Mouse (Mus musculus): ENCODE measurements around the gene Arhgap21. TPM values are rescaled to one million over a fixed set of nuclear protein-coding genes. Genes with fewer than 3 reads are reported as not detected.

The Arhgap21 gene
- polyA plus RNA-seq, 1 experiment from 2014 or later: 56.9 TPM

GRCm38 (mm10) chr2:20952716-20953115 lies 16.0 kb downstream of the Arhgap21 start:
- DNase-seq (ENCODE audit: low spot score, missing footprints) (no peak), ATAC-seq (ENCODE audit: low FRiP score) (no peak)
- no peak overlapping the region for H3K4me3 ChIP-seq (ENCODE audit: low read depth, low read length)
- H3K4me2 ChIP-seq: no peak overlapping the region
- 77% methylated on average over 4 of the region's 4 CpGs for WGBS
- peaks cover 15% of the 10 kb centered on the region for H3K4me1 ChIP-seq (ENCODE audit: control insufficient read depth, insufficient read depth, low read length)
- H3K9me3 ChIP-seq (ENCODE audit: control insufficient read depth, low read length): no peaks in the 10 kb centered on the region
- no peak overlapping the region for H3K9ac ChIP-seq (ENCODE audit: low read length)
- H3K36me3 ChIP-seq (ENCODE audit: control insufficient read depth, insufficient read depth, low read length): no peaks in the 10 kb centered on the region
- no peaks in the 10 kb centered on the region for H3K27me3 ChIP-seq (ENCODE audit: control insufficient read depth, insufficient read depth, low read length)
- no peak overlapping the region for H3K27ac ChIP-seq (ENCODE audit: low read depth, low read length)

- WGBS: 94% methylated on average over 3 of the region's 3 CpGs
- H3K4me3 ChIP-seq (ENCODE audit: low read depth, low read length): no peak overlapping the region
- ATAC-seq (ENCODE audit: low FRiP score) (no peak), DNase-seq (ENCODE audit: low spot score, missing footprints) (no peak)
- H3K4me1 ChIP-seq (ENCODE audit: control insufficient read depth, insufficient read depth, low read length): peaks cover 9% of the 10 kb centered on the region
- no peak overlapping the region for H3K9ac ChIP-seq (ENCODE audit: low read length)
- H3K9me3 ChIP-seq (ENCODE audit: control insufficient read depth, low read length): no peaks in the 10 kb centered on the region
- no peak overlapping the region for H3K27ac ChIP-seq (ENCODE audit: low read depth, low read length)
- H3K4me2 ChIP-seq: no peak overlapping the region
- H3K36me3 ChIP-seq (ENCODE audit: control insufficient read depth, insufficient read depth, low read length): no peaks in the 10 kb centered on the region
- H3K27me3 ChIP-seq (ENCODE audit: control insufficient read depth, insufficient read depth, low read length): no peaks in the 10 kb centered on the region
These were observed 19.5 kb downstream of the Arhgap21 start for GRCm38 (mm10) chr2:20949168-20949567.

- Histone ChIP-seq H3K9me3 (ENCODE audit: control insufficient read depth, low read length) (no peaks in the 10 kb centered on the region), H3K4me3 (ENCODE audit: low read depth, low read length) (no peak overlapping the region), H3K4me2 (no peak overlapping the region), H3K27me3 (ENCODE audit: control insufficient read depth, insufficient read depth, low read length) (no peaks in the 10 kb centered on the region), H3K27ac (ENCODE audit: low read depth, low read length) (no peak overlapping the region), H3K9ac (ENCODE audit: low read length) (no peak overlapping the region), H3K36me3 (ENCODE audit: control insufficient read depth, insufficient read depth, low read length) (no peaks in the 10 kb centered on the region), H3K4me1 (ENCODE audit: control insufficient read depth, insufficient read depth, low read length) (peaks cover 23% of the 10 kb centered on the region)
- WGBS: 74% methylated on average over 1 of the region's 1 CpGs
- DNase-seq (ENCODE audit: low spot score, missing footprints) (no peak), ATAC-seq (ENCODE audit: low FRiP score) (no peak)
These were observed 21.6 kb downstream of the Arhgap21 start for GRCm38 (mm10) chr2:20947036-20947435.

GRCm38 (mm10) chr2:20945596-20945995 lies 23.1 kb downstream of the Arhgap21 start:
- no peak for DNase-seq (ENCODE audit: low spot score, missing footprints)
- H3K36me3 ChIP-seq (ENCODE audit: control insufficient read depth, insufficient read depth, low read length): no peaks in the 10 kb centered on the region
- ATAC-seq (ENCODE audit: low FRiP score): no peak
- H3K4me3 ChIP-seq (ENCODE audit: low read depth, low read length): no peak overlapping the region
- H3K9me3 ChIP-seq (ENCODE audit: control insufficient read depth, low read length): no peaks in the 10 kb centered on the region
- 87% methylated on average over 5 of the region's 5 CpGs for WGBS
- no peak overlapping the region for H3K27ac ChIP-seq (ENCODE audit: low read depth, low read length)
- H3K9ac ChIP-seq (ENCODE audit: low read length): no peak overlapping the region
- no peaks in the 10 kb centered on the region for H3K27me3 ChIP-seq (ENCODE audit: control insufficient read depth, insufficient read depth, low read length)
- H3K4me1 ChIP-seq (ENCODE audit: control insufficient read depth, insufficient read depth, low read length): peaks cover 23% of the 10 kb centered on the region
- H3K4me2 ChIP-seq: no peak overlapping the region

GRCm38 (mm10) chr2:20943730-20944454 lies 24.8 kb downstream of the Arhgap21 start:
- WGBS: 21% methylated on average over 7 of the region's 7 CpGs
- no peak overlapping the region for H3K4me3 ChIP-seq (ENCODE audit: low read depth, low read length)
- H3K9ac ChIP-seq (ENCODE audit: low read length): no peak overlapping the region
- no peaks in the 10 kb centered on the region for H3K9me3 ChIP-seq (ENCODE audit: control insufficient read depth, low read length)
- H3K27ac ChIP-seq (ENCODE audit: low read depth, low read length): peak overlapping the region; percentile 25; the same call in 1 of the 2 replicates
- H3K4me1 ChIP-seq (ENCODE audit: control insufficient read depth, insufficient read depth, low read length): peaks cover 27% of the 10 kb centered on the region
- no peak overlapping the region for H3K4me2 ChIP-seq
- ATAC-seq (ENCODE audit: low FRiP score): peak; percentile 77
- no peak for DNase-seq (ENCODE audit: low spot score, missing footprints)
- no peaks in the 10 kb centered on the region for H3K36me3 ChIP-seq (ENCODE audit: control insufficient read depth, insufficient read depth, low read length)
- H3K27me3 ChIP-seq (ENCODE audit: control insufficient read depth, insufficient read depth, low read length): no peaks in the 10 kb centered on the region

- peaks cover 27% of the 10 kb centered on the region for H3K4me1 ChIP-seq (ENCODE audit: control insufficient read depth, insufficient read depth, low read length)
- 11% methylated on average over 5 of the region's 5 CpGs for whole genome bisulfite sequencing
- ATAC-seq (ENCODE audit: low FRiP score): peak; percentile 75
- H3K4me3 ChIP-seq (ENCODE audit: low read depth, low read length): no peak overlapping the region
- H3K27me3 ChIP-seq (ENCODE audit: control insufficient read depth, insufficient read depth, low read length): no peaks in the 10 kb centered on the region
- no peak overlapping the region for H3K9ac ChIP-seq (ENCODE audit: low read length)
- no peak overlapping the region for H3K4me2 ChIP-seq
- DNase-seq (ENCODE audit: low spot score, missing footprints): no peak
- H3K9me3 ChIP-seq (ENCODE audit: control insufficient read depth, low read length): no peaks in the 10 kb centered on the region
- H3K36me3 ChIP-seq (ENCODE audit: control insufficient read depth, insufficient read depth, low read length): no peaks in the 10 kb centered on the region
- H3K27ac ChIP-seq (ENCODE audit: low read depth, low read length): no peak overlapping the region; the same call in 1 of the 2 replicates
These were observed 25.5 kb downstream of the Arhgap21 start for GRCm38 (mm10) chr2:20943222-20943621.

GRCm38 (mm10) chr2:20942434-20943198 lies 26.1 kb downstream of the Arhgap21 start:
- DNase-seq (ENCODE audit: low spot score, missing footprints) (no peak), ATAC-seq (ENCODE audit: low FRiP score) (no peak)
- H3K9ac ChIP-seq (ENCODE audit: low read length): no peak overlapping the region
- H3K27me3 ChIP-seq (ENCODE audit: control insufficient read depth, insufficient read depth, low read length): no peaks in the 10 kb centered on the region
- no peak overlapping the region for H3K4me2 ChIP-seq
- H3K4me1 ChIP-seq (ENCODE audit: control insufficient read depth, insufficient read depth, low read length): peaks cover 27% of the 10 kb centered on the region
- 74% methylated on average over 10 of the region's 10 CpGs for WGBS
- no peaks in the 10 kb centered on the region for H3K36me3 ChIP-seq (ENCODE audit: control insufficient read depth, insufficient read depth, low read length)
- H3K4me3 ChIP-seq (ENCODE audit: low read depth, low read length): no peak overlapping the region
- no peaks in the 10 kb centered on the region for H3K9me3 ChIP-seq (ENCODE audit: control insufficient read depth, low read length)
- H3K27ac ChIP-seq (ENCODE audit: low read depth, low read length): no peak overlapping the region

- Histone ChIP-seq H3K4me1 (ENCODE audit: control insufficient read depth, insufficient read depth, low read length) (peaks cover 27% of the 10 kb centered on the region), H3K4me2 (no peak overlapping the region), H3K4me3 (ENCODE audit: low read depth, low read length) (no peak overlapping the region), H3K9me3 (ENCODE audit: control insufficient read depth, low read length) (no peaks in the 10 kb centered on the region), H3K36me3 (ENCODE audit: control insufficient read depth, insufficient read depth, low read length) (no peaks in the 10 kb centered on the region), H3K27me3 (ENCODE audit: control insufficient read depth, insufficient read depth, low read length) (no peaks in the 10 kb centered on the region), H3K27ac (ENCODE audit: low read depth, low read length) (no peak overlapping the region), H3K9ac (ENCODE audit: low read length) (no peak overlapping the region)
- DNase-seq (ENCODE audit: low spot score, missing footprints) (no peak), ATAC-seq (ENCODE audit: low FRiP score) (no peak)
These were observed 27.6 kb downstream of the Arhgap21 start for GRCm38 (mm10) chr2:20941105-20941504.

- Histone ChIP-seq H3K27me3 (ENCODE audit: control insufficient read depth, insufficient read depth, low read length) (no peaks in the 10 kb centered on the region), H3K36me3 (ENCODE audit: control insufficient read depth, insufficient read depth, low read length) (no peaks in the 10 kb centered on the region), H3K4me3 (ENCODE audit: low read depth, low read length) (no peak overlapping the region), H3K4me2 (no peak overlapping the region), H3K9me3 (ENCODE audit: control insufficient read depth, low read length) (no peaks in the 10 kb centered on the region), H3K9ac (ENCODE audit: low read length) (no peak overlapping the region), H3K27ac (ENCODE audit: low read depth, low read length) (no peak overlapping the region), H3K4me1 (ENCODE audit: control insufficient read depth, insufficient read depth, low read length) (peaks cover 26% of the 10 kb centered on the region)
- DNase-seq (ENCODE audit: low spot score, missing footprints): no peak
- whole genome bisulfite sequencing: 87% methylated on average over 3 of the region's 3 CpGs
- no peak for ATAC-seq (ENCODE audit: low FRiP score)
These were observed 29.3 kb downstream of the Arhgap21 start for GRCm38 (mm10) chr2:20939367-20939766.
